Mouse (Mus musculus): ENCODE results near the gene Mettl2. TPM values are rescaled to one million over a fixed set of nuclear protein-coding genes. Genes with fewer than 3 reads are reported as not detected.

Mettl2 gene
- total RNA-seq, 2 experiments from 2014 or later = 16.3 to 17.1 TPM

DNA sequence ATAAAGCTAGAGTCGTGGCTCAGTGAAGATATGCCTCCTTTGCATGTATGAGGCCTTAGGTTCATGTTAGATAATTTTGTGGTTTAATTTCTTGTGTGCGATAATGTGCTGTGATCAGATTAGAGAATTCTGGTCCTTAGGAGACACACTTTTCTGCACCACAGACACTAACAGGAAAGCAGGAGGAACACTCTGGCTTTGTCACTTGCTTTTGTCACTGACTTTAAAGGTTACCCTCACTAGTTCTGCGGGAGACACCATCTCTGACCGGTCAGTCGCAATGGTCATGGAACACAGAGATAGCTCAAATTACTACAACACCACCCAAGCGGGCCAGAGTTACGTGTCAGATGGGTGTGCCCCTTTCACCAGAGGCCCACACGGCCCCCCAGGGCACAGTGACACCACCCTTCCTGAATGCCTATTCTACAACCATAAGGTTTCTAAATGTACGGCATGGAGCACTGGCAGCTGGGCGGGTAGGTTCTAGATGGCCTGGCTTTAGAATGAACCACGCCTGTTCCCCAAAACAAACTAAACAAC, 26.2 kb downstream of the Mettl2 start:
- DNase-seq (ENCODE audit: low spot score in 2 of 2) = no peak

GRCm38 (mm10) chr11:105153068-105153833, 27.0 kb downstream of the Mettl2 start:
- DNase-seq (ENCODE audit: low spot score in 2 of 2) = no peak

DNA sequence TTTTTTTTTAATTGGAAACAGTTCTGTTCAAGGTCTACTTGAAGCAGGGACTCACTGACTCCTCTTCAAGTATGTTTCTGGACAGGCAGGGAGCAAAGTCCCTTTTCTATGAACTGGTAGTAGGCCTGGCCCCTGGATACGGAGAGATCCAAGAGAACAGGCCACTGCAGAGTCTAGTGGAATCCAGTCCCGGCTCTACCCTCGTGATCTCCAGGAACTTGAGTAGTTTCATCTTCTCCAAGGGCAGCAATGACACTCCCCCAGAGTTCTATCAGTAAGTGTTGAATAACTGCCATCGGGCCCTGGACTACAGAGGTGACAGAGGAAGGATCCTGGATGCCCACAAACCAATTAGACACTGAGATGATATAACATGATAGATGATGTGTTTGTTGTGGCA, 29.7 kb downstream of the Mettl2 start:
- DNase-seq (ENCODE audit: low spot score in 2 of 2) = no peak

- DNase-seq (ENCODE audit: low spot score in 2 of 2) = no peak
Measured at GRCm38 (mm10) chr11:105156748-105157267, 30.6 kb downstream of the Mettl2 start.

DNA sequence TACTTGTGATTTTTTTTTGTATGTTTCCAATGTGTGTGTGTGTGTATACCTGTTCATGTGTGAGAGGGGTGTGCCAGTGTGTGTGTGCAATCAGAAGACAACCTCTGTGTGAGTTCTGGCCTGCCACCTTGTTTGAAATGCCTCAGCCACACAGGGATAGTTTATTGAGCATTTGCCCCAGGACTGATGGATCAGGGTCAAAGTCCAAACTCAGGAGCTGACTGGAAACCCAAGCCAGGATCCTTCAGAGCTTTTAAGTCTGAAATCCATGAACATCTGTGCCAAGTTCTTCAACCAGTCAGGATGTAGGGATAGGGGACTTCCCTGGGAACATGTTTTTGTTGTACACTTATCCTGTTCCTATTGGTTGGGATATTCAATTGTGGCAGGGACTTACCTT, 31.8 kb downstream of the Mettl2 start:
- DNase-seq (ENCODE audit: low spot score in 2 of 2) = no peak

DNA sequence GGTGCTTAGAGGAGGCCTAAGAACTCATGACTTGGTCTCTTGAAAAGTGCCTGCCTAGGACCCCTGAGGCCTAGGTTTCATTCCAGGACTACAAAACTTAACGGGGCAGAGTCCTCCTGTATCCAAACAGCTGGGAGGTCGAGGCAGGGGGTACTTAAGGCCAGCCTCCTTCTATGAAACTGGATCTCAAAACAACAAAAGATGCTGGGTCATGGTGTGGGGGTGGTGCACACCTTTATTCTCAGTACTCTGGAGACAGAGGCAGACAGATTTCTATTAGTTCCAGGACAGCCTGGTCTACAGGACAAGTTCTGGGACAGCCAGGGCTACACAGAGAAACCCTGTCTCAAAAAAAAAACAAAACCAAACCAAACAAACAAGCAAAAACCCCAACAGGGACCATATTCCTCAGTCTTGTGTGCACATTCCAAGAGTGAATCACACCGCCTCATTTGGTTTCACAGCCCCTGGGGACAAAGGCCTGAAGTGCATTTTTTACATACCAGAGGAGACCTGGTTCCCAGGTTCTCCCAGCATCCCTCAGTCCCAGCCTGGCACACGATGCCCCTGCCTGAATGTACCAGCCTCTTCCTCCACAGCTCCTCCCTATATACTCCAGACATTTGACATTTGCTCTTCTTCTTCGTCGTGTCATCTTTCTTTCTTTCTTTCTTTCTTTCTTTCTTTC, 33.6 kb downstream of the Mettl2 start:
- DNase-seq (ENCODE audit: low spot score in 2 of 2) = no peak

- no peak for DNase-seq (ENCODE audit: low spot score in 2 of 2)
Measured at GRCm38 (mm10) chr11:105161411-105161810, 35.2 kb downstream of the Mettl2 start.

DNA sequence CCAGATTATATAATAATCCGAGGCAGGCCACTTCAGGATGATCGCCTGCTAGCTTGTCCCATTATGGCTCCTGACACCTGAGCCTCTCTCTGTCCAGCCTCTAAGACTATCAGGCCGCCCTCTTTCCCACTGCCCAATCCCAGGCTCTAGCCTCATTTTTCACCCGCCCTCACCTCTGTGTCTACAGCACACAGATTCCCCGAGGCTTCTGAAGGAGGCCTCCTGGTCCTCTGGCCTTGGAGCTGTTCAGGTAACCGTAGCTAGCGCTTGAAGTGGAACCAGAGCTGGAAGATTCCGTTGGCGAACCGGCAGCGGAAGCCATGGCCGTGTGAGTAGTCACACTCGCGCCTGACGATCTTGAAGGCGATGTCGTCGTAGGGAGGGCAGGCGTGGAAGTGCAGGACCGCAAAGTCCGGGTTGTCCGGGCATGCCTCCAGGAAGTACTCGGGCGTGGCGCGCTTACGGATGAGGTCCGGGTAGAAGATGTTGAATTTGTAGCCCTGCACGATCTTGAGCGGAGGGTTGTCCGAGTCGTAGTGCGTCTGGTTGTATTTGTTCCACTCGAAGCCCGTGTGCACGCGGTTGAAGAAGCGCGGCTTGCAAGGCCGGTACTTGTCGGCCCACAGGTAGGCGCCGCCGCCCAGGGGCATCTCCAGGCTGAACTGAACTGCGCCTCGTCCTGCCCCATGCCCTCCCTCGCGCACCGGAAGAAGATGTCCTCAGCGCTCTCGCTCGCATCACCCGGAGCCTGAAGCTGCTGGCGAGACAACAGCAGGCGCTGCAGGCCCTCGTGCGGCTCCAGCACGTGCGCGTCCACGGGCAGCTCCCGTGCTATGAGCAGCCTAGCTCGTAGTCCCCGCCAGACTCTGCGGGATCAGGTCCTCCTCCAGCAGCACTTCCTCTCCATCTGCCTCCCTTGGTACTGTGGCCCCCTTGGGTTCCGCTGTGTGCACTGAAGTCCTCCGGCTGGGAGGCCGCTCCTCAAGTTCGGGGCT, 38.6 kb downstream of the Mettl2 start:
- no peak for DNase-seq (ENCODE audit: low spot score in 2 of 2)

DNA sequence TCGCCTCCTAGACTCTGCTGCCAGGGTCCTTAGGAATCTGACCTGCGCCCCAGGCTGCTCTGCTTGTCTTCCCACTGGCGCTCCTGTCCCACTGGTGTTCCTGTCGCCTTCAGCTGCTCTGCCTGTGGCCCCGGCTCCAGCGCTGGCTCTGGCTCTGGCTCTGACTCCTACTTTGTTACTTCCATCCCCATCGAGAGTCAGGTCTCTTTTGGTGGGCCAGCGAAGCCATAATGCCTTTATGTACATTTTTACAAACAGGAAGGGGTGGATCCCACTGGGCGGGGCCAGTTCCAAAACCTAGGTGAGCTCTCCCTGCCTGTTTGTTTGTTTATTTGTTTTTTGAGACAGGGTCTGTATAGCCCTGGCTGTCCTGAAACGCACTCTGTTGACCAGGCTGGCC, 40.6 kb downstream of the Mettl2 start:
- no peak for DNase-seq (ENCODE audit: low spot score in 2 of 2)

DNA sequence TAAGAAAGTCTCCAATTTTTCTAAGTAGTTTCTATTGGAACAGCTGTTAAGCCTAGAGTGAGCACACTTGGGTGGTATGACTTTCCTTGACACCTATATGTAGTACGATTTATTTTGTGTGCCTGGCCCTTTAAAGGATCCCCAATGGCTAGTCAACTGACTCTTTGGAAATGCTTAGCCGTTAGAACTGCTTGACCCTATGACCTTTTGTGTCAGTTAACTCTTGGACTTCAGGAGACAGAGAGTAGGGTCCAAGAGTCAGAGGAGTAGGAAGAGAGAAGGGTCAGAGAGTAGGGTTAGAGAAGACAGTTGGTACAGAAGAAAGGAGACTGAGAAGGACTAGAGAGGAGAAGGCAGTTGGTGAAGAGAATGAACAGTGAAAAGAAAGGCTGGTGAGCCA, 52.3 kb downstream of the Mettl2 start, which contains the start of gene Tlk2:
Gene Tlk2 (plus strand): TSS at position 292 of the 400 bp plus-strand sequence.
- DNase-seq (ENCODE audit: low spot score in 2 of 2) = no peak

DNA sequence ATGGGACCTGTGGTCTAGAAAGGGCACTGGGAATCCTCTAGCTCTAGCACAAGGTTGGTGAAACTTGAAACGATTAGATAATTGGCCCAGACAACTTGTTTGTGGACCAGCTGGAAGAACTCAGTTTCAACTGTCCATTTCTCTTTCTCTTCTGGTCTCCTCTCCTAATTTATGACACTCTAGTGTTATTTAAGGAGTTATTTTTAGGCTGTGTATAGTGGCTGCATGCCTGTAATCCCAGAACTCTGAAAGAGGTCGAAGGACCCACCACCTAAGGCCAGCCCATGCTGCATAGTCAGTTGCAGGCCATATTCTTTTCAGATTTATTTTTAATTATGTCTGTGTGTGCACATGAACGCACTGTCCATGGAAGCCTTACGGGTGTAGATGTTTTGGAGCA, 53.3 kb downstream of the Mettl2 start:
- DNase-seq (ENCODE audit: low spot score in 2 of 2) = no peak

DNA sequence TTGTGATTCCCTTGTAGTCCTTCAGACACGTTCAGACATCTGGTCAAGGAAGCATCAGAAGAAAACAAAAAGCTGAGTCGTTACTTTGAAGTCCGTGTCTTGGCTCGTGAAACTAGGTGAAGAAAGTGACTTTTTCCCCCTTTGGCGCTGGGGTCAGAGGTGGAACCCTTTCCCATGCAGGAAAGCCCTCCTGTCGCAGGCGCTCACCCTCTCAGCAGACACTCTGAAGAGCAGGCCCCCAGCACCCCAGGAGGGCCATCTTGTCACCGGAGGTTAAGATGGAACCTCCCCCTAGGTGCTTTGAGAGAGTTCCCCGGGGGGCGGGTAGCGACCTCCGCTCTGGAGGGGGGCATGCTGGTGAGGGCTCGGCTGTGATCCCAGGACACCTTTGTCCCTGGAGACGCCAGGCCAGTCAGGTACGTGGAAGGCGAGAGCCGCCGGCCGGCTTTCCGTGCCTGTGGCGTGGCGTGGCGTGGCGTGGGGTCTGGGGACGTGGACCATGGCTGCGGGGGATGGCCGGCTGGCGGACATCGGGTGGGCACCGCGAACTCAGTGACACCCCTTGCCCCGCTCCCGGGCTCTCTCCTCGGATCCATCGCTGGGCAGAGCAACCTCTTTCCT, 54.4 kb downstream of the Mettl2 start:
- no peak for DNase-seq (ENCODE audit: low spot score in 2 of 2)

GRCm38 (mm10) chr11:105181126-105181637, 55.0 kb downstream of the Mettl2 start:
- DNase-seq (ENCODE audit: low spot score in 2 of 2) = peak; percentile 84 to 87

GRCm38 (mm10) chr11:105181689-105182460, 55.6 kb downstream of the Mettl2 start:
- peak; percentile 28 to 33 for DNase-seq (ENCODE audit: low spot score in 2 of 2)

- DNase-seq (ENCODE audit: low spot score in 2 of 2) = peak in 1 of 2 experiments; percentile 16
Measured at GRCm38 (mm10) chr11:105182461-105182855, 56.2 kb downstream of the Mettl2 start.

- DNase-seq (ENCODE audit: low spot score in 2 of 2) = no peak
Measured at GRCm38 (mm10) chr11:105184678-105185077, 58.5 kb downstream of the Mettl2 start.

Data from layer of hippocampus, adult 18-20 months (tissue).